Mouse (Mus musculus) heart, embryonic 11.5 days (tissue): ENCODE results near the gene Ptprf. TPM values are rescaled to one million over a fixed set of nuclear protein-coding genes. Genes with fewer than 3 reads are reported as not detected.

Source experiments
- ATAC-seq: fragments of 200-750 bp; cut with Nextera tagmentation; replicated peaks from 2 replicates; pipeline ENCODE4 v1.8.0; 2017; ENCODE audit warnings: moderate library complexity; ENCODE audit not compliant: insufficient number of reproducible peaks, low FRiP score, low TSS enrichment
- H3K27ac ChIP-seq: fragments of 300-500 bp; sonication (generic); 2 replicates; pipeline ENCODE4 v1.5.1; 2014; ENCODE audit warnings: mild to moderate bottlenecking, low read depth, low read length
- H3K27me3 ChIP-seq: fragments of 300-500 bp; sonication (generic); 2 replicates; pipeline ENCODE4 v1.6.1; 2014; ENCODE audit warnings: mild to moderate bottlenecking, low read length, mixed read lengths; ENCODE audit not compliant: control insufficient read depth, insufficient read depth
- H3K36me3 ChIP-seq: fragments of 300-500 bp; sonication (generic); 2 replicates; pipeline ENCODE4 v1.6.1; 2014; ENCODE audit warnings: mild to moderate bottlenecking, low read length, moderate library complexity, mixed read lengths; ENCODE audit not compliant: control insufficient read depth, insufficient read depth
- H3K4me1 ChIP-seq: fragments of 300-500 bp; sonication (generic); 2 replicates; pipeline ENCODE4 v1.6.1; 2014; ENCODE audit warnings: low read length; ENCODE audit not compliant: control insufficient read depth, insufficient read depth
- H3K4me2 ChIP-seq: fragments of 300-500 bp; sonication (generic); 2 replicates; pipeline ENCODE4 v1.6.1; 2014; ENCODE audit warnings: mild to moderate bottlenecking, moderate library complexity
- H3K4me3 ChIP-seq: fragments of 300-500 bp; sonication (generic); 2 replicates; pipeline ENCODE4 v1.5.1; 2014; ENCODE audit warnings: low read depth, low read length
- H3K9ac ChIP-seq: fragments of 300-500 bp; sonication (generic); 2 replicates; pipeline ENCODE4 v1.6.1; 2014; ENCODE audit warnings: mild to moderate bottlenecking, low read depth, low read length, moderate library complexity
- H3K9me3 ChIP-seq: fragments of 300-500 bp; sonication (generic); replicated peaks from 2 replicates; pipeline ENCODE4 v1.6.1; 2016; ENCODE audit warnings: low read length; ENCODE audit not compliant: control insufficient read depth
- WGBS: fragments of 180-500 bp; shearing (Covaris S2); extraction: QIAGEN DNeasy Blood & Tissue Kit; methylation state at CpG from one replicate; pipeline ENCODE4 v1.1.7; 2014; ENCODE audit not compliant: insufficient replicate concordance; 5-methylcytosine and 5-hydroxymethylcytosine counted together
- polyA plus RNA-seq: library from polyadenylated mRNA; unstranded; fragments of >200 nt; fragmentation: Nextera tagmentation; extraction: Ambion mirVana; gene quantifications from 2 replicates; pipeline ENCODE4 v1.2.1, GENCODE M21; 2014

Gene Ptprf
- polyA plus RNA-seq, 1 experiment from 2014 or later, result 24.5 TPM

DNA sequence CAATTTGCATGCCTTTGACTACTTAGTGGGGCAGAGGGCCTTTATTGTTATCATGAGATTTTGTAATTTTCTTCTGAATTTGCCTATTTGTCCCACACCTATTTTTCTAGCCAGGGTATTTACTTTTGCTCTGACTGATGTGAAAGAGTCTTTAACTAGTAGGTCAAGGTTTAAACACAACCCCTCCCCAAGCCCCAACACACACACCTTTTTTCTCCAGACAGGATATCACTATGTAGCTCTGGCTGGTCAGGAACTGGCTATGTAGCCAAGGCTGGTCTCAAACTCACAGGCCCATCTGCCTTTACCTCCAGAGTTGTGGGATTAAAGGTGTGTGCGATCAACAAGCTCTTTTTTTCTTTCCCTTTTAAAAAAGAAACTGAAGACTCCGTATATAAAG, 92.1 kb downstream of the Ptprf start:
- 88% methylated on average over 2 of the region's 2 CpGs for WGBS
- no peak overlapping the region for H3K4me2 ChIP-seq
- no peak for ATAC-seq
- no peaks in the 10 kb centered on the region for H3K36me3 ChIP-seq
- no peak overlapping the region for H3K9ac ChIP-seq
- no peaks in the 10 kb centered on the region for H3K9me3 ChIP-seq
- no peak overlapping the region for H3K4me3 ChIP-seq
- no peaks in the 10 kb centered on the region for H3K27me3 ChIP-seq
- no peak overlapping the region for H3K27ac ChIP-seq
- H3K4me1 ChIP-seq, result no peaks in the 10 kb centered on the region

DNA sequence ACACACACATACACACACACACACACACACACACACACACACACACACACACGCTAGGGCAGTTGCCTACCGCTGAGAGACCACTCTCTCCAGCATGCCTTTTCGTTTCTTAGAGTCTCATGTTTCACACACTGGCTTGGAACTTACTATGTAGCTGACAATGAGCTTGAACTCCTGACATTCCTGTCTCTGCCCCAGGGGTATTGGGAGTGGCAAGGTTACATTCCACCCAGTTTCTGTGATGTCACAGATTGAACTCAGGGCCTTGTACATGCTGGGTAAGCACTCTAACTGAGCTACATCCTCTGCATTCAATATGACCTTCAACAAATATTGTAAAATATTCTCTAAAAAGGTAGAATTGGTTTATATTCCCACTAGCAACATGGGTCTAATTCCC, 92.6 kb downstream of the Ptprf start:
- Histone ChIP-seq H3K9ac (no peak overlapping the region), H3K27me3 (no peaks in the 10 kb centered on the region), H3K36me3 (no peaks in the 10 kb centered on the region), H3K9me3 (no peaks in the 10 kb centered on the region), H3K27ac (no peak overlapping the region), H3K4me1 (no peaks in the 10 kb centered on the region), H3K4me2 (no peak overlapping the region), H3K4me3 (no peak overlapping the region)
- 66% methylated on average over 3 of the region's 3 CpGs for WGBS
- no peak for ATAC-seq

DNA sequence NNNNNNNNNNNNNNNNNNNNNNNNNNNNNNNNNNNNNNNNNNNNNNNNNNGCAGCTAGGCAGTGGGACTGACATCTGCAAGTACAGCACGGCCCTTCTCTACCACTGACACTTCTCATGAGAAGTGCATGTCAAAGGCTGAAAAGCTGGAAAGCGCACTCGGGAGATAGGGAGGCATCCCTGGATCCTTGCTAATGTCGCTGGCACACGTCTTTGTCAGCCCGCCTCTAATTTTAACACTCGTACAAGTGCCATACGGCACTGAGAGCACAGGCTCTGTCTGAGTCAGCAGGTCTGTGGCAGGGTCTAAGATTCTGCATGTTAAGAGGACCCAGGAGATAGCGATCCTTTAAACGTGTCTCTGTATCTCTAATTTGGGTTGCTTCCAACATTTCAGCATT, 95.0 kb downstream of the Ptprf start:
- Histone ChIP-seq H3K9ac (no peak overlapping the region), H3K4me3 (no peak overlapping the region), H3K4me1 (no peaks in the 10 kb centered on the region), H3K4me2 (peak overlapping the region; percentile 27), H3K9me3 (no peaks in the 10 kb centered on the region), H3K36me3 (no peaks in the 10 kb centered on the region), H3K27me3 (no peaks in the 10 kb centered on the region), H3K27ac (peak overlapping the region; percentile 50; the same call in 1 of the 2 replicates)
- no peak for ATAC-seq
- WGBS, result 53% methylated on average over 10 of the region's 10 CpGs

DNA sequence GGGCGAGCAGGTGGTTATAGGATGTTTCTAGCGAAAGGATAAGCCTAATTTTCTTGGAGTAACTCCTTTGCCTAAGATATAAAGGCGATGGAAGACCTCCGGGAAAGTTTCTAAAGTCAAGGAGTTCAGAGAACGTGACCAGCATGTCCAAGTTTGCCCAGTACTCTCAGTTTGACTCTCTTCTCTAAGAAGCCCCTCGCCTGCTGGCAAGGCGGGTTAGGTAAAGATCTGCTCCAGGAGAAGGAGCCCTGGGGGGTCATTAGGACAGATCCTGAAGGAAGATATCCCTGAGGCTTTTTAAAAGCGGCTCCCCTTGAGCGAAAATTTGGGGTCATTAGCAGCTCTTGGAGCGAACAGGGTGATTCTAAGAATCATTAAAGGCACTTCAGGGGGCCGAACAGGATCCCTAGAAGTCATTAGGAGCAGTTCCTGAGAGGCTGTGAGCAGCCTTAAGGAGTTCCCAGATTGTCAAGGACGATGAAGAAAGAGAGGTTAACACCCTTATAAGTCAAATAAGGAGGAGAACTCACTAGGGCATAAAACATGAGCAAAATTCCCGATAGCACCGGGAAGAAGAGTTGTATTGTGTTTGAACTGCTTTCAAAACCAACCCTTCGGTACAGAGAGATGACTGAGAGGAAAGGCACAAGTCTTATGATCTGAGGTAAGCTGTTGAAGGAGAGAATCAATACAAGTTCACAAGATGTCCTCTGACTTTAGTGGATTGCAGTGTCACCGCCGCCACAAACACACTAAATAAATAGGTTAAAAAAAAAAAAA, 110.7 kb downstream of the Ptprf start:
- no peak for ATAC-seq
- H3K9ac ChIP-seq, result peak overlapping the region; percentile 76
- H3K36me3 ChIP-seq, result peaks cover 16% of the 10 kb centered on the region
- H3K4me1 ChIP-seq, result peaks cover 9% of the 10 kb centered on the region
- peak overlapping the region; percentile 89 for H3K27ac ChIP-seq
- 14% methylated on average over 17 of the region's 17 CpGs for WGBS
- H3K27me3 ChIP-seq, result no peaks in the 10 kb centered on the region
- H3K9me3 ChIP-seq, result no peaks in the 10 kb centered on the region
- H3K4me2 ChIP-seq, result peak overlapping the region; percentile 74
- peak overlapping the region; percentile 86 for H3K4me3 ChIP-seq

DNA sequence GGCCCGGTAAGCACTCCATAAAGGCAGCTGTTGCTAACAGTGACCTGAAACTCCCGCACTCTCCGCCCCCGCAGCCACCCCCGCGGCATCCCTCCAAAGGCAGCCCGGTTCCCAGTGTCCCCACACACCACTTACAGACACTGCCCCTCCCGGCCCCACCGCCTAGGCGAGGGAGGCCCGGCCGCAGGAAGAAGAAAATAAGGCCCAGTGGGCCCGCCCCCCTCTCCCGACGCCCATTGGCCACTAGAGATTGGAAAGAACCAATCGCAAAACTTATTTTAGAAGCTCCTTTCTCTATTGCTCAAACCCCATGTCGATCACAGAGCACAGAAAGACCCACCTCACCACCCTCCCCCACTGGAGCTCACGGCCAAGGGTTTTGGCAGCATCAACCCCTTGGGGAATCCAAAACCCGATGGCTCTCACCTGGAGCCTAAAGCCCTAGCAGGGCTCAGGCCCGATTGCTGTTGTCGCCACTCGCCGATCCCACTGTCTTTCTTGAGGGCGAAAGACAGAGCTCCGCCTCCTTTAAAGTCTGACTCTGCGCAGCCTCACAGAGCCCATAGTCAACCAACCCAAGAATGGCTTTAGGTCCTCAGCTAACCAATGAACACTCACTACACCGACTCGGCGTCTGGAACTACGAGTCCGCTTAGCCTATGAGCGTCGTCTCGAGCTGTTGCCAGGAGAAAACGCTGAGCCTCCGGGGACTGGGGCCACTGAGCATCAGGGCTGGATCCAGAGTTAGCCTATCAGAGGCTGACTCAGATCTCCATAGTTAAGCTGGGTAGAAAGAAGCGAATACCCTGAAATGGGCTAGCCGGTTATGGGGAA, 111.5 kb downstream of the Ptprf start, which contains the start of gene Kdm4a:
TSS of gene Kdm4a (minus strand) at position 577 of the 834 bp plus-strand sequence.
- H3K27me3 ChIP-seq, result no peaks in the 10 kb centered on the region
- peak; percentile 100 for ATAC-seq
- H3K9ac ChIP-seq, result peak within 1 kb of the TSS; percentile 88
- peak within 1 kb of the TSS; percentile 86 for H3K4me3 ChIP-seq
- H3K4me2 ChIP-seq, result peak within 1 kb of the TSS; percentile 81
- under 1% methylated on average over 38 of the region's 38 CpGs for WGBS
- H3K36me3 ChIP-seq, result peaks cover 24% of the 10 kb centered on the region
- peaks cover 9% of the 10 kb centered on the region for H3K4me1 ChIP-seq
- no peaks in the 10 kb centered on the region for H3K9me3 ChIP-seq
- H3K27ac ChIP-seq, result peak within 1 kb of the TSS; percentile 95

DNA sequence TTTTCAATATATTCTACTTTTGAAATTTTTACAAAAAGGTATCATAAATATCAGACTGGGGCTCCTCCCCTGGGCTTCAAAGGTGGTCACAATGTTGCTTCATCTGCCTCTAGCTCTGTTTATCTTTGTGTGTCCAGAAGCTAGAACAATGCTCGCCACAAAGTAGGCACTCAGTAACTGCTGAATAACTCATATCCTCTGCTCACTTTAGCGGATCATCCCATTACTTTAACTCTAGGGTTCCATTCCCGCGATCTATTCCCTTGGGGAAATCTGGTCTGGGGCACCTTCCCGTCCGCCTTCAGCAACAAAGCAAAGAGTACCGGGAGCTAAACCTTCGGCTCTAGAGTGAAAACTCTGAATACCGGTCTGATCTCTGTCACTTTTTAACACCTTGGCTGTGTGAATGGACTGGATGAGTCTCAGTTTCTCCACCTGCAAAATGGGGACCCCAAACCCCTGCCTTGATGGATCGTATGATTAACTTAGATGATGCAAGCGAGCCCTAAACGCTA, 112.2 kb downstream of the Ptprf start:
- ATAC-seq, result no peak
- H3K27me3 ChIP-seq, result no peaks in the 10 kb centered on the region
- H3K4me2 ChIP-seq, result peak overlapping the region; percentile 81
- no peaks in the 10 kb centered on the region for H3K9me3 ChIP-seq
- peak overlapping the region; percentile 86 for H3K4me3 ChIP-seq
- peak overlapping the region; percentile 88 for H3K9ac ChIP-seq
- H3K27ac ChIP-seq, result peak overlapping the region; percentile 95; the same call in 1 of the 2 replicates
- peaks cover 30% of the 10 kb centered on the region for H3K36me3 ChIP-seq
- peaks cover 9% of the 10 kb centered on the region for H3K4me1 ChIP-seq
- 1% methylated on average over 12 of the region's 12 CpGs for WGBS

DNA sequence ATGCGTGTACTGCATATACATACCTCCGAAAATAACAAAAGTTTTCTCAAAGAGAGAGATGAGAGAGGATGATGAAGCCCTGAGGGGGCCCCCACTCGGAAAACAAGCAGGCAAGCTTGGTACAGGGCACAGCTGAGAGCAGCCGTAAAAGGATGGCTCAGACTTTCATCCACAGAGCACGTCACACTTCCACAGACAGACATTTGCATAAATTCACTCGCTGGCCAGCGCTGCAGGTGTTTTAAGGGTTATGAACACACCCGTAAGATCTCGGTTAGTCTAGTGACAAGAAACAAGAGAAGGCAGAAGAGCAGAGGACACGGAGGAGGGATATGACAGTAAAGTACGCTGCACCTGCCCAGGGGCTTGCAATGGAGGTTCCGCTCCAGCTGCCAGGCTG, 118.7 kb downstream of the Ptprf start:
- no peak overlapping the region for H3K4me3 ChIP-seq
- 91% methylated on average over 12 of the region's 12 CpGs for WGBS
- no peak overlapping the region for H3K27ac ChIP-seq
- H3K36me3 ChIP-seq, result peaks cover 85% of the 10 kb centered on the region
- H3K27me3 ChIP-seq, result no peaks in the 10 kb centered on the region
- H3K9ac ChIP-seq, result no peak overlapping the region
- no peaks in the 10 kb centered on the region for H3K9me3 ChIP-seq
- H3K4me1 ChIP-seq, result no peaks in the 10 kb centered on the region
- ATAC-seq, result no peak
- no peak overlapping the region for H3K4me2 ChIP-seq

DNA sequence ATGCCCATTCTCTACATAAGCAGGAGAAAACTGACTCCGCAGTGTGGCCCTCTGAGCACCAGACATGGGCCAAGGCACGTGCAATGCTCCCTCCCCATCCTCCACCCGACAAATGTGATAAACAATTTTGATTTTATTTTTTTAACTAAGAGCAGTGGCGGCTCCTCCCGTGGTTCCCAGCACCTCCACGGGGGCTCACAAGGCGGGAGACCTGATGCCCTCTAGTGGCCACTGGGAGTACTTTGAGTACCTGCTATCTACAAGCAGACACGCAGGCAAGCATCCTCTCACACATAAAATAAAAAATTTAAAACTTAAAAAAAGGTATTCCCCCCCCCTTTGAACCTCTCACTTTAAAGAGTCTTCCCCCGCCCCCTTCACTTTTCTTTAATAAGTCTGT, 120.2 kb downstream of the Ptprf start:
- Histone ChIP-seq H3K27ac (no peak overlapping the region), H3K9me3 (no peaks in the 10 kb centered on the region), H3K27me3 (no peaks in the 10 kb centered on the region), H3K4me2 (no peak overlapping the region), H3K9ac (no peak overlapping the region), H3K36me3 (peaks cover 87% of the 10 kb centered on the region), H3K4me1 (no peaks in the 10 kb centered on the region), H3K4me3 (no peak overlapping the region)
- ATAC-seq, result no peak
- WGBS, result 81% methylated on average over 9 of the region's 9 CpGs
